Mouse (Mus musculus) hindbrain, embryonic 14.5 days (tissue): Measurements from ENCODE around the gene Necab3. TPM values are rescaled to one million over a fixed set of nuclear protein-coding genes. Genes with fewer than 3 reads are reported as not detected.

Experiments
- ATAC-seq: fragments of 200-750 bp; cut with Nextera tagmentation; 2 replicates; pipeline ENCODE4 v1.8.0; 2017; ENCODE audit warnings: moderate number of reproducible peaks, mild to moderate bottlenecking, moderate TSS enrichment, moderate library complexity; ENCODE audit not compliant: low FRiP score
- DNase-seq: peaks from one replicate; pipeline ENCODE4 v3.0.0-alpha.2; 2015; ENCODE audit warnings: low spot score
- H3K27ac ChIP-seq: fragments of 300-500 bp; sonication (generic); 2 replicates; pipeline ENCODE4 v1.5.1; 2014; ENCODE audit warnings: mild to moderate bottlenecking, moderate library complexity
- H3K27me3 ChIP-seq: fragments of 300-500 bp; sonication (generic); 2 replicates; pipeline ENCODE4 v1.6.1; 2014; ENCODE audit warnings: mild to moderate bottlenecking, low read length, mixed read lengths; ENCODE audit not compliant: control insufficient read depth, insufficient read depth
- H3K36me3 ChIP-seq: fragments of 300-500 bp; sonication (generic); replicated peaks from 2 replicates; pipeline ENCODE4 v1.6.1; 2014; ENCODE audit not compliant: control insufficient read depth, insufficient read depth
- H3K4me1 ChIP-seq: fragments of 300-500 bp; sonication (generic); replicated peaks from 2 replicates; pipeline ENCODE4 v1.6.1; 2014; ENCODE audit warnings: antibody characterized with exemption, low read length, mixed read lengths; ENCODE audit not compliant: control insufficient read depth, insufficient read depth
- H3K4me2 ChIP-seq: fragments of 300-500 bp; sonication (generic); replicated peaks from 2 replicates; pipeline ENCODE4 v1.6.1; 2014; ENCODE audit warnings: mild to moderate bottlenecking, moderate library complexity
- H3K4me3 ChIP-seq: fragments of 300-500 bp; sonication (generic); replicated peaks from 2 replicates; pipeline ENCODE4 v1.5.1; 2014; ENCODE audit warnings: mild to moderate bottlenecking, low read length
- H3K9ac ChIP-seq: fragments of 300-500 bp; sonication (generic); 2 replicates; pipeline ENCODE4 v1.6.1; 2014
- H3K9me3 ChIP-seq: fragments of 300-500 bp; sonication (generic); 2 replicates; pipeline ENCODE4 v1.6.1; 2016; ENCODE audit warnings: low read length; ENCODE audit not compliant: control insufficient read depth
- WGBS: fragments of 180-500 bp; shearing (Covaris S2); extraction: QIAGEN DNeasy Blood & Tissue Kit; methylation state at CpG from one replicate; pipeline ENCODE4 v1.1.7; 2014; 5-methylcytosine and 5-hydroxymethylcytosine counted together
- polyA plus RNA-seq: library from polyadenylated mRNA; unstranded; fragments of >200 nt; fragmentation: Nextera tagmentation; extraction: Ambion mirVana; gene quantifications from 2 replicates; pipeline ENCODE4 v1.2.1, GENCODE M21; 2014

The Necab3 gene
- polyA plus RNA-seq, 1 experiment from 2014 or later, result 15.2 TPM

GRCm38 (mm10) chr2:154568329-154569070 is 9.8 kb upstream of the Necab3 start:
- 6% methylated on average over 10 of the region's 10 CpGs for WGBS
- Histone ChIP-seq H3K4me2 (peak overlapping the region; percentile 94), H3K36me3 (0 out of 2 replicates have a peak, but pooled peaks cover under 1% of the 10 kb centered on the region), H3K27me3 (no peaks in the 10 kb centered on the region), H3K9me3 (no peaks in the 10 kb centered on the region), H3K9ac (no peak overlapping the region), H3K4me1 (0 out of 2 replicates have a peak, but pooled peaks cover 4% of the 10 kb centered on the region), H3K4me3 (peak overlapping the region; percentile 74), H3K27ac (peak overlapping the region; percentile 47)
- DNase-seq, result no peak
- ATAC-seq, result no peak

- Histone ChIP-seq H3K4me1 (0 out of 2 replicates have a peak, but pooled peaks cover 4% of the 10 kb centered on the region), H3K9ac (no peak overlapping the region), H3K27me3 (no peaks in the 10 kb centered on the region), H3K9me3 (no peaks in the 10 kb centered on the region), H3K27ac (peak overlapping the region; percentile 47; the same call in 1 of the 2 replicates), H3K36me3 (peaks cover 8% of the 10 kb centered on the region; the same call in 1 of the 2 replicates), H3K4me2 (peak overlapping the region; percentile 94), H3K4me3 (no peak overlapping the region)
- WGBS, result 65% methylated on average over 2 of the region's 2 CpGs
- DNase-seq, result no peak
- ATAC-seq, result no peak
Measured at GRCm38 (mm10) chr2:154567766-154568165, 9.1 kb upstream of the Necab3 start.

- Histone ChIP-seq H3K4me1 (0 out of 2 replicates have a peak, but pooled peaks cover 4% of the 10 kb centered on the region), H3K4me2 (no peak overlapping the region), H3K27me3 (no peaks in the 10 kb centered on the region), H3K9me3 (no peaks in the 10 kb centered on the region), H3K9ac (no peak overlapping the region), H3K4me3 (no peak overlapping the region), H3K27ac (no peak overlapping the region), H3K36me3 (peaks cover 9% of the 10 kb centered on the region; the same call in 1 of the 2 replicates)
- WGBS, result 45% methylated on average over 8 of the region's 8 CpGs
- no peak for DNase-seq
- ATAC-seq, result no peak
Measured at GRCm38 (mm10) chr2:154566641-154567040, 8.0 kb upstream of the Necab3 start.

- Histone ChIP-seq H3K27ac (no peak overlapping the region), H3K9ac (no peak overlapping the region), H3K4me2 (no peak overlapping the region), H3K27me3 (no peaks in the 10 kb centered on the region), H3K4me1 (0 out of 2 replicates have a peak, but pooled peaks cover 4% of the 10 kb centered on the region), H3K36me3 (peaks cover 9% of the 10 kb centered on the region), H3K4me3 (no peak overlapping the region), H3K9me3 (no peaks in the 10 kb centered on the region)
- WGBS, result 72% methylated on average over 3 of the region's 3 CpGs
- ATAC-seq, result no peak
- no peak for DNase-seq
Measured at GRCm38 (mm10) chr2:154565562-154565961, 6.9 kb upstream of the Necab3 start.

- Histone ChIP-seq H3K36me3 (peaks cover 9% of the 10 kb centered on the region), H3K27me3 (no peaks in the 10 kb centered on the region), H3K9ac (no peak overlapping the region), H3K4me2 (no peak overlapping the region), H3K9me3 (no peaks in the 10 kb centered on the region), H3K4me1 (peaks cover 8% of the 10 kb centered on the region; the same call in 1 of the 2 replicates), H3K27ac (no peak overlapping the region), H3K4me3 (no peak overlapping the region)
- ATAC-seq (no peak), DNase-seq (no peak)
- WGBS, result 91% methylated on average over 22 of the region's 22 CpGs
Measured at GRCm38 (mm10) chr2:154563612-154564170, 5.0 kb upstream of the Necab3 start.

- H3K4me2 ChIP-seq, result peak overlapping the region; percentile 79
- no peak for DNase-seq
- no peak for ATAC-seq
- peak overlapping the region; percentile 29; the same call in 1 of the 2 replicates for H3K9ac ChIP-seq
- H3K27ac ChIP-seq, result no peak overlapping the region
- H3K36me3 ChIP-seq, result no peaks in the 10 kb centered on the region; the same call in 1 of the 2 replicates
- H3K4me3 ChIP-seq, result no peak overlapping the region
- 51% methylated on average over 5 of the region's 5 CpGs for WGBS
- peaks cover 24% of the 10 kb centered on the region for H3K4me1 ChIP-seq
- H3K9me3 ChIP-seq, result no peaks in the 10 kb centered on the region
- no peaks in the 10 kb centered on the region for H3K27me3 ChIP-seq
Measured at GRCm38 (mm10) chr2:154557184-154557832, 1.4 kb downstream of the Necab3 start.

GRCm38 (mm10) chr2:154555235-154555634 is 3.5 kb downstream of the Necab3 start:
- no peaks in the 10 kb centered on the region for H3K9me3 ChIP-seq
- WGBS, result 68% methylated on average over 6 of the region's 6 CpGs
- H3K36me3 ChIP-seq, result no peaks in the 10 kb centered on the region
- ATAC-seq (no peak), DNase-seq (no peak)
- no peak overlapping the region for H3K4me3 ChIP-seq
- no peak overlapping the region for H3K27ac ChIP-seq
- H3K27me3 ChIP-seq, result 0 out of 2 replicates have a peak, but pooled peaks cover 6% of the 10 kb centered on the region
- H3K4me1 ChIP-seq, result peaks cover 31% of the 10 kb centered on the region
- H3K4me2 ChIP-seq, result no peak overlapping the region
- no peak overlapping the region for H3K9ac ChIP-seq

GRCm38 (mm10) chr2:154552424-154552907 is 6.2 kb downstream of the Necab3 start:
- Histone ChIP-seq H3K9ac (0 out of 2 replicates have a peak overlapping the region, but pooled peaks have one; percentile 10), H3K27me3 (0 out of 2 replicates have a peak, but pooled peaks cover 9% of the 10 kb centered on the region), H3K4me3 (no peak overlapping the region), H3K27ac (no peak overlapping the region), H3K9me3 (no peaks in the 10 kb centered on the region), H3K4me1 (peaks cover 26% of the 10 kb centered on the region), H3K36me3 (no peaks in the 10 kb centered on the region), H3K4me2 (peak overlapping the region; percentile 27)
- ATAC-seq, result peak; percentile 56
- peak; percentile 69 for DNase-seq
- WGBS, result 19% methylated on average over 27 of the region's 27 CpGs

- H3K9ac ChIP-seq, result no peak overlapping the region
- H3K9me3 ChIP-seq, result no peaks in the 10 kb centered on the region
- no peak for DNase-seq
- H3K4me2 ChIP-seq, result peak overlapping the region; percentile 27
- peaks cover 23% of the 10 kb centered on the region for H3K4me1 ChIP-seq
- peak; percentile 29 for ATAC-seq
- no peak overlapping the region for H3K27ac ChIP-seq
- no peaks in the 10 kb centered on the region for H3K36me3 ChIP-seq
- H3K27me3 ChIP-seq, result 0 out of 2 replicates have a peak, but pooled peaks cover 9% of the 10 kb centered on the region
- 35% methylated on average over 21 of the region's 21 CpGs for WGBS
- H3K4me3 ChIP-seq, result no peak overlapping the region
Measured at GRCm38 (mm10) chr2:154551927-154552326, 6.8 kb downstream of the Necab3 start.
